Mouse (Mus musculus) WW6 (cell line): Measurements from ENCODE around the gene Dcaf10.
"Not testable (repeated sequence)": the region's sequence is repeated elsewhere in the genome, so short reads cannot be mapped to it uniquely, and the experiment has no call there.

Source experiments
- DNase-seq: peaks from one replicate; pipeline ENCODE4 v3.0.0-alpha.2; 2013; ENCODE audit warnings: low read depth, low spot score

The Dcaf10 gene

DNA sequence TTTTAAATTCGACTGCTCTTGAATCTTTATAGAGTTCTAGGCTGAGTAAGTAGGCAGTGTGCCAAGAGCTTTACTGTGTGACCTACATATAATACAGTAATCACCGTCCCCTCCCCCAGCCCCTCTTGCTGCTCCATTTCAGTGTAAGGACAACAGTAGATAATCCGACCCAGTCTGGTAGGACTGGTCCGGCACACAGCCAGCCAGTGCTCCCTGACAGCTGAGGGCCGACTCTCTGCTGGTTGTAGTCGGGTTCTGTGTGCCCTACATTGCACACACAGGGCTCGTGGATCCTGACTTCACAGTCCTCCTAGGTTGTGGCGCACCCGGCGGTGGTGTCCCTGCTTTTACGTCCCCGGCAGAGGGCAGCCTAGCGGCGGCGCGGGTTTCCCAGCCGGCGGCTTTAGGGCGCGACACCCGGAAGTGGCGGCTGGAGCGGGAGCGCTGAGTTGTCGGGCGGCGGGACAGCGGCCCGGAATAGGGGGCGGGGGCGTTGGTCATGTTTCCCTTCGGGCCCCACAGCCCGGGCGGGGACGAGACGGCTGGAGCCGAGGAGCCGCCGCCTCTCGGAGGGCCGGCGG, at the start of gene Dcaf10:
TSS of gene Dcaf10 (plus strand) at position 433 of the 581 bp plus-strand sequence.
- DNase-seq, result peak; percentile 84

- DNase-seq, result no peak
These were observed 45.0 kb upstream of the Dcaf10 start, which contains the start of gene Trmt10b for GRCm38 (mm10) chr4:45296662-45297564. Gene Trmt10b (plus strand): TSS chr4:45297127.

GRCm38 (mm10) chr4:45305536-45305935, 36.4 kb upstream of the Dcaf10 start:
- no peak for DNase-seq

DNA sequence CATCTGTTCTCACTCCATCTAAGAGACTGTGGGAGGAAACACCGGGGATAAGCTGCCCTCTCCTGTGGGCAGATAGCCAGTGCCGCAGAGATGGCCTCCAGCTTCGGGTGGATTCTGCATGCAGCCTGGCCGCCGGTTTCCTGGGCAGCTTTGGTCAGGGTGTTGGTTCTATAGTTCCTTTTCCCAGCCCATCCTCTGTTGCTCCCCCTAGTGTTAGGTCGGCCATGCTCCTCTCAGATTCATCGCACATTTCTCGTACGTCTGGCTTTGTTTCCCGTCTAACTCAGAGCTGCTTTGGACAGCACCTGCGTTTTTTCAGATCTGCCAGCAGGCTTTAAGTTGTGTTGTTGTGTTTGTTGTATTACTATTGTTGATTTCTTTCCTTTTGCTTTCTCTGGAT, 33.9 kb upstream of the Dcaf10 start:
- DNase-seq, result no peak

DNA sequence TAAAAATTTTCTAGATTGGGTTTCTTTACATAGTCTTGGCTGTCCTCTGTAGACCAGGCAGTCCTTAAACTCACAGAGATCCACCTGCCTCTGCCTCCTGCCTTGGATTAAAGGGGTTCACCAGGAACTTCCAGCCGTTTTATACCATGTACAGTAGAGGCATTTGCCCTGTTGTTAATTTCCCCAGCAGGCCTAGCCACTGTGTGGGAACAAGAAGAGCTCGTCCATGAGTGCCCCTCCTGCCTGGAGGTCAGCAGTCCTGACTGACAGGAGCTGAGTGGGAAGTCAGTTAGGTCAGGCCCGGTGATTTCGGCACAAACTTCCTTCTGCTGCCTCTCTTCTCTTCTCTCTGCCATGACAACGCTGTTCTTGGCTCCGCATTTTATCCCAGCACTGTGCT, 33.3 kb upstream of the Dcaf10 start:
- no peak for DNase-seq

- no peak for DNase-seq
These were observed 30.8 kb upstream of the Dcaf10 start for GRCm38 (mm10) chr4:45311056-45311455.

GRCm38 (mm10) chr4:45320159-45320816, 21.6 kb upstream of the Dcaf10 start:
- no peak for DNase-seq

GRCm38 (mm10) chr4:45331139-45331538, 10.8 kb upstream of the Dcaf10 start:
- no peak for DNase-seq

DNA sequence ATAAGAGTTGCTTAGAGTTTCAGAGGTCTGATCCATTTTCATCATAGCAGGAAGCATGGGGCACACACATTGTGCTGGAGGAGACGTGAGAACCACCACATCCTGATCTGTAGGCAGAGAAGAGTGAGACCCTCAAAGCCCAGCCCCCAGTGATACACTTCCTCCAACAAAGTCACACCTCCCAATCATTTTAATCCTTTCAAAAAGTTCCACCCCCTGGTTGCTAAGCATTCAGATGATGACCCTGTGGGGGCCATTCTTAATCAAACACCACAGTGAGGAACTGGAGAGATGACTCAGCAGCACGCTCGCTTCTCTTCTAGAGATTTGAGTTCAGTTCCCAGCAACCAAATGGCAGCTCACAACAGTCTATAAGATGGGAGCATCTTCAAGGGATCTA, 9.4 kb upstream of the Dcaf10 start:
- DNase-seq, result no peak

- DNase-seq, result no peak
These were observed 675 bp upstream of the Dcaf10 start for GRCm38 (mm10) chr4:45341226-45341625.

GRCm38 (mm10) chr4:45342286-45343155, 620 bp downstream of the Dcaf10 start, which contains the start of gene Exosc3:
Gene Exosc3 (minus strand): TSS chr4:45342732.
- DNase-seq, result no peak

- no peak for DNase-seq
These were observed 14.8 kb downstream of the Dcaf10 start for GRCm38 (mm10) chr4:45356653-45357052.

GRCm38 (mm10) chr4:45371261-45371660, 29.4 kb downstream of the Dcaf10 start:
- DNase-seq, result no peak

DNA sequence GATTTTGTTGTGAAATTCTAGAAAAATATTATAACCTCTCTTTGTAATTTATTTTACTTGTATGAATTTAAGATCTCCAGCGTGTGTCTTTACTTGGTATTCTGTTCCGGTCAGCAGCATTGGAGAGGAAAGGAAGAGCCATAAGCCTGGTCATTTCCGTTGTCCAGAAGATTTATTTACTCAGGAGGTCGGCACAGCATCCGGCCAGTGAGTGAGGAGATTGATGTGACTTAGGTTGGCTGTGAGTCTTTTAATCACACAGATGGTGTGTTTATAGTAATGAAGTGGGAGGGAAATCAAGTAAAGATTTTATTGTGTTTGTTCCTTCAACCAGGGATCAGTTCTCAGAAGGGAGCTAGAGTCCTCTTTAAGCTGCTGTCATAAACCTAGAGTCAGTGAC, 33.0 kb downstream of the Dcaf10 start:
- DNase-seq, result no peak

GRCm38 (mm10) chr4:45376573-45376972, 34.7 kb downstream of the Dcaf10 start:
- no peak for DNase-seq

GRCm38 (mm10) chr4:45380903-45381580, 39.1 kb downstream of the Dcaf10 start:
- not testable (repeated sequence) for DNase-seq

GRCm38 (mm10) chr4:45382133-45382532, 40.2 kb downstream of the Dcaf10 start:
- not testable (repeated sequence) for DNase-seq

- not testable (repeated sequence) for DNase-seq
These were observed 45.4 kb downstream of the Dcaf10 start for GRCm38 (mm10) chr4:45387296-45387695.

- DNase-seq, result no peak
These were observed 50.2 kb downstream of the Dcaf10 start for GRCm38 (mm10) chr4:45392099-45392498.

- no peak for DNase-seq
These were observed 50.7 kb downstream of the Dcaf10 start for GRCm38 (mm10) chr4:45392572-45392971.

DNA sequence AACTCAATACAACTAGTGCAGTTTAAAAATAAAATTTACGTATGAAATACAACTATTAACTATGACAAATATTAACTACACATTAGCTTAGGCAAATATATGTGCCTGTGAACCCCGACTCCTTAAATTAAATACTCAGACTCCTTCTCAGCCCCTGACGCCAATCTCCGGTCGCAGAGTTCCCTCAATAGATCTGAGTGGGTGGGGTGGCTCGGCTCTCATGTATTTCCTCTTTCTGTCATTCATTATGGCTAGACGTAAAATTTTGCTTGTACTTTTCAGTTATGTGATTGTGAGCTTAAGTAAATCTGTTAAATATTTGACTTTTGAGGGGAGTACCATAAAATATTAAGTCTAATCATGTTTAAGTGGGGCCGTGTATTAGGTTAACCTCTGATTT, 51.1 kb downstream of the Dcaf10 start:
- no peak for DNase-seq
